Mouse (Mus musculus): ENCODE measurements around the gene Ppp1r10.

The Ppp1r10 gene

DNA sequence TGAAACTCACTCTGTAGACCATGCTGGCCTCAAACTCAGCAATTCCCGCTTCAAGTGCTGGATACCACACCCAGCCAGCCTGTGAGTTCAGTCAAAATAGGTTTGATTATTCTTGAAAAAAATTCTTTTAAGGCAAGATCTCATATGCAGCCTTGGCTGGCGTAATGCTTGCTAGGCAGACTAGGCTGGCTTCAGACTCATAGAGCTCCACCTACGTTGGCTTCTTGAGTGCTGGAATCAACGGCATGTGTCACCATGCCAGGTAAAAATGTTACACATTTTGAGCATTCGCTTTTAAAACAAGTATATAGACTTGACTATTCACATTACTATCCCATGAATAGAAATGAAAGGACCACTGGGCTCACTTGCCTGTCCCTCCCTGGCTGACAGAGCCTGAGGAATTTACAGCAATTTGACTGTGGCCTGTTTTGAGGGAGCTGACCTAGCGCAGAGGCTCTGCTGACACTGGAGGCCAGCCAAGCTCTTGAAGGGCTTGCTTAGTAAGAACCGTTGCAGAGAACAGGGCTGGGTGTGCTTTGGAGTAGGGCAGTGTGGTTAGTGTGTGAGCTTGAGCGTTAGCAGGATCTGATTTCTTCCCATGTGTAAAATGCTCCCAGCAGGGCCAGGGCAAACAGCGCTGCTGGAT lies 12.8 kb upstream of the Ppp1r10 start:
- DNase-seq (ENCODE audit: low read depth) = peak; percentile 89

DNA sequence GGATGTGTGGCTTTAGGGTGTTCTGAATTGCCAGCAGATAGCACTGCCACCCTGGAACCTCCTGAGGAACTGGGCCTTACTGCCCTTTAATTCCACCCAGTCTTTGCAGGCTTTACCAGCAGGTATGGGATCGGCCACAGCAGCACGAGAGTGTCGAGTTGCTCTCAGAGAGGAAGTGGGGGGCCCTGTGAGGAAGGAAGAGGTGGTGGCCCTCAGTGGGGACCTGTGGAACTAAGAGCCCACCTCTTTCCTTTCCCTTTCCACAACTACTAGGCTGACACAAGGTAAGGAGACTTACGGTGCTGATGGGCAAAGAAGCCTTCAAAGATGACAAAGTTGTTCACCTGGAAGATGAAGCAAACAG lies 12.3 kb upstream of the Ppp1r10 start:
- no peak for DNase-seq (ENCODE audit: low read depth)

DNA sequence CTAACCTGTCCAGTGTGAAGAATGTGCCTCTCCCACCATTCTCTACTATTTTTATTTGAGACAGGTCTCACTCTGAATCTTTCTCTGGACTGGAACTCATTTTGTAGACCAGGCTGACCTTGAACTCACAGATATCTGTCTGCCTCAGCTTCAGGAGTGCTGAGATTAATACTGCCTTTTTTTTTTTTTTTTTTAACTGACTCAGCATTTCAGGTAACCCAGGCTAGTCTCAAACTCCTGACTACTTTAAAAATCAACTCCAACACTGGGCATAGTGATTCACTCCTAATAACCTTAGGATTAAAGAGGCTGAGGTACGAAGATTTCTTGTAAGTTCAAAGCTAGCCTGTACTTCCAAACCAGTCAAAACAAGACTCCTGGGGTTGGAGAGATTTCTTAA lies 10.6 kb upstream of the Ppp1r10 start:
- DNase-seq (ENCODE audit: low read depth) = no peak

DNA sequence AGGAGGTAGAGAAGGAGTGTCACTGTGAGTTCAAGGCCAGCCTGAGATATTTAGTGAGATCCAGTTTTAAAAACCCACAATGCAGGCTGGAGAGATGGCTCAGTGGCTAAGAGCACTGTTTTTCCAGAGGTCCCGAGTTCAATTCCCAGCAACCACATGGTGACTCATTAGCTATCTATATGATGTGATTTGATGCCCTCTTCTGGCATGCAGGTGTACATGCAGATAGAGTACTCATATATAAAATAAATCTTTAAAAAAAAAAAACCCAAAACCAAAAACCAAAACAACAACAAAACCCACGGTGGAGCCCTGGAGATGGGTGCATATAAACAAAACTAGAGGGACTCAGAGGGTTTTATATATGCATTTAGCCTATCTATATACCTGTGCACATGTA lies 8.6 kb upstream of the Ppp1r10 start:
- DNase-seq (ENCODE audit: low read depth) = no peak

DNA sequence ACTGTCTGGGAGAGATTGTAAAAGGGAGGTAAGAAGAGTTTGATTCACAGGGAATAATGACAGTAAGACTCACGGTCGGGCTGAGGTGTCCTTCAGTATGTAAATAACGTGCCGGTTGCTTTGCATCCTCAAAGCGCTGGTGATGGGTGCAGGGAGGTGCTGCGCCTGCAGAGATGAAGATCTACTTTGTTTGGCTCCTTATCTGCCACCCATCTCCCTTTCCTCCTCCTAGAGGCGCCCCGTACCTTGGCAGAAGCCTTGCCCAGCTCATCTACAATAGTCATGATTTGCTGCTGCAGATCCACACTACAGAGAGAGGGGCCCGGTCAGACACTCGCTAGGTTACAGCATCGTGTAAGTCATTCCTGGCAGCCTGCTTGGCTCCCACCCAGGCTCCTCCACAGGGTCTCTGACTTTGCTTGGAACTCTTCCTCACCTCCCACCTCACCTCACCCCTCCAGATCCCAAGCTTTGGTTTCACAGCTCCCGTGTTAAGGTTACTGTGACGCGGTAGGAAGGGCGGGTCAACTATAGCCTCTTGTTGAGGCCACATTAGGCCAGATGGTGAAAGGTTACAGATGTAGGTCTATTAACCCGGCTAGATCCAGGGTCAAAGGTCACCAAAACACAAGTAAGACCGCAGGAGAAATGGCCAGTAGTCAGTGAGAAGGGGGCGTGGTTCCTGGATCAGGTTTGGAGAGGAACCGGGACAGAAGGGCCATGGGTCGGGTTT lies 6.9 kb upstream of the Ppp1r10 start:
- DNase-seq (ENCODE audit: low read depth) = no peak

DNA sequence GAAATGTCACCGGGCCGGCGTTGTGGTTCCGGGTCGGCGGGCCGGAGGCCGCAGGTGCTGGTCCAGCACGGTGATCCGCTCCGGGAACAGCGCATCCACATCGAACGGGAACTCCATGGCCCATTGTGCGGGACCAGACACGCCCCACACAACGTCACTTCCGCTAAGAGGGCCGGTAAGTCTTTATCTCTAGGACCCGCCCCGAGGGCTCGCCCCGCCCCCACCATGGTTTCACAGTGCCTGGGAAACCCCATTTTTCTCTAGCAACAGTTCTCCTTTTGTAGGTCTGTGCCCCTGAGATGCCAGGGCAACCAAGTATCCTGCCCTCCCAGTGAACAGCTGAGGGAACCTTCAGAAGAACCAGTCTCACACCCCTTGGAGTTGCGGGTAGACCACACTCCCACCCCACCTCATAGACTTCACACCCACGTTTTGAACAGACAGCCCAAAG lies 6.3 kb upstream of the Ppp1r10 start, which contains the start of gene Atat1:
Gene Atat1, minus strand, starts transcription at position 157 of the 451 bp plus-strand sequence.
- DNase-seq (ENCODE audit: low read depth) = peak; percentile 68

DNA sequence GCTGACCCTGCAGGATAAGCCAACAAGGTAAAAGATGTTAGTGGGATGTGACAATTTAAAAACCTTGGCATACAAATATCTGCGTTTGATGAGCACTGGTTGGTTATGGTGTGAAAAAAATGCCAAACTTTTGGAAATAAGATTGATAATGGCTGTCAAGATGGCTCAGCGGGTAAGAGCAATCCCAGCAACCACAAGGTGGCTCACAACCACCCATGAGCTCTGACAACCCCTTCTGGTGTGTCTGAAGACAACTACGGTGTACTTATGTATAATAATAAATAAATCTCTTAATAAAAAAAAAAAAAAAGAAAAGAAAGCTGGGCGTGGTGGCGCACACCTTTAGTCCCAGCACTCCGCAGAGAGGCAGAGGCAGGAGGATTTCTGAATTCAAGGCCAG lies 1.3 kb upstream of the Ppp1r10 start:
- no peak for DNase-seq (ENCODE audit: low read depth)

DNA sequence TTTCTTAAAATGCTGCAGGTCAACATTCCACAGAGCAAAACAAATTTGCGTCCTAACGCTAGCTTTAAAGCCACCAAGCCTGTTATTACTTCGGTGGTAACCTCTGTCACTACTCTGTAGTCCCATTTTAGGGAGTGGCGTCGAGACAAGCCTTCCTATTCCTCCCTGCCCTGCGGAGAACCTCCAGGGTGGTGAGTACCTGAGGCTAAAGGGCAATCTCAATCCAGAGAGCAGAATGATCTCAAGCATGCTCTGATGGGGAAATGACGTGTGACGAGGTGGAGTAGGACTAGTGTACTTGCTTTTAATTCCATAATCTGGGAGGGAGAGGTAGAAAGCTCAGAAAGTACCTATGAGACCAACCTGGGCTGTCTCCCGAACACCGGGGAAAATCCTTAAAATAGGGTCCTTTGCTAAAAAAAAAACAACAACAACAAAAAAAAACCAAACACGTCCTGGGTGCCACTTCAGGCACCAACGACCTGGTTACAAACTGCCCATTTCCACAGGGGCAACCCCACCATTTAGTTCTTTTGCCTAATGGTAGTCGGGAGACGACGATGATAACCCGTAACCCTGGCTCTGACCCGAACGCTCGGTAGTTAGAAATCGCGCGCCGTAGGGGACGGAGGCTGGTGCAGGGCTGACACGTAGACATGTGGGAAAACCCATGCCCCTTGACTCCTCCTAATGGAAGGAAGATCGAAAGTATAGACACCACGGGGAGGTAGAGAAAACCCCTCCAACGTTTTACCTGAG lies 517 bp upstream of the Ppp1r10 start:
- no peak for DNase-seq (ENCODE audit: low read depth)

DNA sequence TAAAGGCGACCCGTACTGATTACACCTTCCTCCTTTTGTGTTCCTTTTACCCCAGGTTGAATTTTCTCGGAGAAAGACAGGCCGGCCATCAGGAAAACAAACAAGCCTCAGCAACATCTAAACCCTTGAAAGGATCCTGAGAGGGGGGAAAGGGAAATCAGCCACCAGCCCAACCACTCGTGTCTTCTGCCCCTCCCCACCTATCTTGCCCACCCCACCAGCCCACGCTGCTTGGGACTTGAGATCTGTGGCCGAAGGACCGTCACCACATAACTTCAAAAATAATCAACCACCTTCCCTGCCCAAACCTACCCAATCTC lies 869 bp downstream of the Ppp1r10 start:
- no peak for DNase-seq (ENCODE audit: low read depth)

DNA sequence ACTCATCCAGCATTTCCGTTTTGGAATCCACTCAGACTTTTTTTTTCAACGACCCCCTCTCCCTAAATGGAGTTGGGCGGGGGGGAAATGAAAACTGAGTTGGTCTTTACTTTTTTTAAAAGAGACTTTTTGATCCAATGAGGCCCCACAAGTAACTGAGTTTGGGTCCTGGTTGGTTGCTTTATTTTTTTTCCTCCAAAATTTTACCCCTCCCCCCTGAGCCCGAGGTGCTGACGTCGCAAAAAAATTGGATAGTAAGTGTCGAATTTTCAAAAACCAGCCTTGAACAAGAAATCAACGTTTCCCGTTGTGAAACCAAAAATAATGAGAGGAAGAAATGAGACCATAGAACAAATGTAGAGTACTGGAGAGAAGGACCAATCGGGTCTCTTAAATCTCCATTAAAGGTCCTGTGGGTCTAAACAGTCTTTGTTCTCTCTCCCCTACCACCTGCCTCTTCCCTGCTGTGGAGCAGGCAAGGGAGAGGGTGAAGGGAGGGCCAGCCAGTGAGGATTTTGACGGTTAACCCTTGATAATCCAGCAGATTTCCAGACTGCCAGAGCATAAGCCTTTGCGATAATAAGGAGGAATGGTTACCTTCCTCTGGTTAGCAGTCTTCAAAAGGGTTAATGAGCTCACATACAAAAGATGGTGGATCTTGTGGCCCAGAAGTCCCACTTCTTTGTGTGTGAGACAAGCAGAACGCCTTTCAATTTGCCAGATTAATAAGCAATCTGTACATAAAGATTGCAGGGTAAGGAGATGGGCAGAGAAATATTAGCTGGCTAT lies 1.4 kb downstream of the Ppp1r10 start:
- no peak for DNase-seq (ENCODE audit: low read depth)

DNA sequence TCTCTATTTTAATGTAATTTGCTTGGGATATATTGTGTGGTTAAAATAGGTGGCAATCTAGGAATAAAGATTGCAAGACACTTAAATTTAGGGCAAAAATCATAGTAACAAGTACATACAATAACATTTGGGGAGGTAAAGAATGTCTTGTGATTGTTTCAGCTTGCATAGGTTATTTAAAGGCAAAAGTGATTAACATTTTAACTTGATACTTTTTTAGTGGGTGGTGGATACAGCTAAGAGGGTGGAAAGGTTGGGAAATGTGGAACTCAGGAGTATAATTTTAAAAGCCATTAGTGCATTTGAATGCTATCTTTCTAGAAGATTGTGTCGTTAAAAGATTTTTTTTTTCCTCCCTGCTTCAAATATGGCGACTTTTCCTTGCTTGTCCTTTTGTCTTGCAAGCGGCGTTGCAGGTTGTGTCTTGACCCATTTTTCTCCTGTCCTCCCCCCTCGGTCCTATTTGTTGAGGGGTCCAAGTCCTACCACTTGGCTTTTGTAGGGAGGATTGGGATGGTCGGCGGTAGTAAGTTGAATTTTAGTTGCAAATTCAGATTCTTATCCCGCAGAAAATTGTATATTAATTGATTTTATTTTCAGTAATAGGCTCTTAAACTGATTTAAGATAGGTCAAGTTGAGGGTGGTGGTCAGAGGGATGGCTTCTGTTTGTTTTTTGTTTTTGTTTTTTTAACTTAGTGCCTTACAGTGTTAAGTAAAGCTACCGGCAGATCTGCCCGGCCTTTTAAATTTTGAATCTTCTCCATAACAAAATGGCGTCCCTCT lies 2.2 kb downstream of the Ppp1r10 start:
- no peak for DNase-seq (ENCODE audit: low read depth)

DNA sequence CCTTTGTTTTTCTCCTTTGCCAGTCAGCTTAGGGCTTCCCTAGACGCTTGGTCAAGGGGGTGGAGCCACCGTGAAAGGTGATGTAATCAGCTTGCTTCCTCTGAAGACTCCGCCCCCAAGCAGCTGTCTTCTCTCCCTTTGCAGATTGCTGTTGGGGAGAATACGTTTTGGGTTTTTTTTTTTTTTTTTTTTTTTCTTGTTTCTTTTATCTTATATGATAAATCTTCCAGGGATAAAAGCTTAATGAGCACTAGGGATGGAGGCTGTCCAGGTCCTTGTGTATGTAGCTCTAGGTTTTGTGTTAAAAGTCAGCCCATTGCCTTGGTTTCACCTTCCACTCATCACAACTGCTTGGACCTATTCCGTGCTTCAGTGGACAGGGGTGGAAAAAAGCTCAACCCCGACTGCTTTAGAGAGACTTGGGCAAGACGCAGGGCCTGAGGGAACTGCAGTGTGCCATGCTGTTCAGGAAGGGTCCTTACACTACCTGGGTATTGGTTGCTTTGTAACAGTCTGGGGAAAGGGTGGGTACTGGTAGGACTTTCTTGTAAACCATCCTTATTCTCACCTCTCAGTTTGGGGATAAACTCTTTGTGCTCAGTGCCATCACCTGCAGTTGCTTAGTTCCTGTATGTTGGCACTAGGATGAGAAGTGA lies 3.0 kb downstream of the Ppp1r10 start:
- DNase-seq (ENCODE audit: low read depth) = peak; percentile 95

DNA sequence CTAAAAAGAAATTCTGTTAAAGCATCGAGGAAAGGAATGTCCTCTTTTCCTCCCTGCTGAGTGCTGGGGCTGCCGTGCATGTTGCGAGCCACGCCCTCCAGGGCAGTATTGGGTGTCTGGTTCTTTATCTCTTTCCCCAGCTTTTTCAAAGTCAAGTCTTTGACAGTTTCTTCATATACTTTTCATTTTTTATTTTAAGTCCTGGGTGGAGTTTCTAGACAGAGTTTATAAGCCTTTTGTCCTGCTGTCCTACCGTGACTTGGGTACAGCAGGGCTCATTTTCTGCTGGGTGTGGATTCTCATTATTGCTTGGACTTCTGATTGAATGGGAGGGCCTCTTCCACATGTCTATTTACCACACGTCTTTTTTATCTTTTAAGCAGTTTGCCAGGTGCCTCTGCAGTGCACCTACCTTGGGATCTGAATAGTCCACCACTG lies 3.6 kb downstream of the Ppp1r10 start:
- no peak for DNase-seq (ENCODE audit: low read depth)

DNA sequence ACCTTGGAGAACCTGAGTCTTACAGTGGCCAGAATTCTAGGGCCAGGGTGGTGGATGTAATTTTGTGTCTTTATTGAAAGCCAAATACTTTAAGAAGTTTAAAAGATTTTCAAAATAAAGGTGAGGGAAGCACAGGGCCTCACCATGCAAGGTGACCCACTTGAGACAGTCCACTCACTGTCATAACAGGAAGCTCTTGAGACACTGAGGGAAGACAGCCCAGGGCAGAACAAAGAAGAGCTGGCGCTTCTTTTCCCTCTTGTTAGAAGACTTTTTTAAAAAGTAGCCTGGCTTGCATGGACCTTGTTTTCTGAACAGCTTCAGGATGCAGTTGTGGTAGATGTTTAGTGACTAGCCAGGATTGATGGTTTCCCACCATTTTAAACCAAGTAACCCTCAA lies 4.2 kb downstream of the Ppp1r10 start:
- no peak for DNase-seq (ENCODE audit: low read depth)

DNA sequence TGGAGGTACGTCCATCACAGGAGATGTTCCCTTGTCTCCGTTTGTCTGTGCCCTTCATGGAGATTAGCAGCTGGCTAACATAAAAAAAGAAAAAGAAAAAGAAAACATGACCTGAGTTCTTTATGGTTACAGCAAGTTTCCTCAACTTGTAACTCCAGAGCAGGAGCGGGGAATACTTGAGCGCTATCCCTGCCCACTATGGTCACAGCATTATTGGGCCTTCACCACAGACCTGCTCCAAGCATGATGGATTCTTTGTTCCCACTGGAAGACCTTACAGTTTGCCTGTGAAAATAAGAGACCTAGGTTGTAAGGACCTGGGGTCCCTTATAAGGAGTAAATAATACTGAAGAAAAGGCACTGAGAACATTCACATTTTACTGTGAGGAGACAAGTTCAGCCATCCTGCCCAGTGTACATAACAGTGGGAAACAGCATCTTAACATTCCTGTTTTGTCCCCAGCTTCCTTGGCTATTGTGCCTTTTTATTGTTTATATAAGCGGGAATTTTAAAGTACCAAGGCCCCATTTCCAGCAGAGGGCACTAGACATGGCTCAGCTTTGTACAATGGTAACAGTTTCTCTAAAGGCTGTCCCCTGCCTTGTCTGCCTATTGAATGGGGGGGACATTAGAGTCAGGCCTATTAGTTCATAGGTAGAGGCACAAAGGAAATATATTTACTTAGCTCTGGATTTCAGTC lies 4.8 kb downstream of the Ppp1r10 start:
- DNase-seq (ENCODE audit: low read depth) = no peak

DNA sequence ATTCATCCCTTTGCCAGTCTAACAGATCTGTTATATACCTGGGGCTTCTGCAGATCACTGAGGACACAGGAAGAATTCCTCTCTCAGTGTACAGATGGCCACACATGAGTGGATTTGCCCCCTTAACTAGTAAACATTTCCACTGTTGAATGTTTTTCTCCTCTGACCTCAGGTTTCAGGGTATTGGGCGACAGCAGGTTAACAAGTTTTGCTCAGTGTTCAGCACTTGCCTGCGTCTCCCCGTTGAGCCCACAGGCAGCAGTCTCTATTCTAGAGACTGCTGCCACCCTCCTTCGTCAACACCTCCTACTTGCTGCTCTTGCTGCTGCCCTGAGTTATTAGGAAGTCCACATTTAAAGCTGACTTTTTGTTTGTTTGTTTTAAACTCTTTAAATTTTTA lies 5.5 kb downstream of the Ppp1r10 start:
- DNase-seq (ENCODE audit: low read depth) = no peak

DNA sequence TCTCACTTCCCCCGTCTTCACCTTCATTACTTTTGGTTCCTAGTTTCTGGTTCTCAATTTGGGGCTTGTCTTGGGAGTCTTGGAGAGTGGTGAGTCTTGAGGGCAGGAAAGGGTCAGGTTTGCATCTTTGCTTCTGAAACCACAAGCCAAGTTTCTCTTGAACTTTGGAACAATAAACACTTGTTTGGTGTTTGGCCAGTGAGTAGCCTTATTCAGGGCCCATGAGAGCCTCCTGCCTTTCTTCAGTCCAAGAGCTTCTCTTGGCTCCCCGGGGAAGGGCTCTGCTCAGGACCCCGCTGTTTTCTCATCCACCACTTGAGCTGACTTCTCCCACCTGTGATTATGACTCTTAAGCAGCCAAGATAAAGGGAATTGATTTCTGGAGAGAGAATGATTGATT lies 6.3 kb downstream of the Ppp1r10 start:
- DNase-seq (ENCODE audit: low read depth) = no peak

DNA sequence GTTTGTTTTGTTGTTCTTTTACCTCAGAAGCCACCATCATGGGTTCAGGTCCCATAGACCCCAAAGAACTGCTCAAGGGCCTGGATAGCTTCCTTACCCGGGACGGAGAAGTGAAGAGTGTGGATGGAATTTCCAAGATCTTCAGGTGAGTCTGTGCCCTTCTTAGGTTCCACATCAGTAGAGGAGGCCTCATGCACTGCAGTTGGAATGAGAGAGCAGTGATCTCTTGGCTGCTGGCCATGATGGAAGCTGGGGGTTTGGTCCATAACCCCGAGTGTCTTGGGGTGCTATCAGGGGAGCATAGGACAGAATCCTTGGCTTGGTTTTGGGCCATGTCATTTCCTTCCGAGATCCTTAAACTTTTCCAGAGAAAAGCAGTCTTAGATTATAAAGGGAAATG lies 7.0 kb downstream of the Ppp1r10 start:
- DNase-seq (ENCODE audit: low read depth) = no peak

DNA sequence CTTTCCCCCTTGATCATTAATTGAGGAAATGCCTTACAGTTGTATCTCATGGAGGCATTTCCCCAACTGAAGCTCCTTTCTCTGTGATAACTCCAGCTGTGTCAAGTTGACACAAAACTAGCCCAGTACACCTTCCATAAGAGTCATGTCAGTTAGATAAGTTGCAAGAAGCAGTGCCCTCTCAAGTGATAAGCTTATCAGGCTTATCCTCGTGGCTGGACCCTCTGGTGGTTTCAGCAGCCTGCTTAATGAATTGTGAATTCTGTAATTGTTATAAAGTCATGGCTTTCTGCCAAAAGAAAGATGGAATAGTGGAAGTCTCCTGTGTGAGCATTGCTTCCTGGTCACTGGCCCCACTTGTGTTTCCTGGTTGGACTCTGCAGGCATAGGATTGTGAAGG lies 11.2 kb downstream of the Ppp1r10 start:
- DNase-seq (ENCODE audit: low read depth) = no peak

DNA sequence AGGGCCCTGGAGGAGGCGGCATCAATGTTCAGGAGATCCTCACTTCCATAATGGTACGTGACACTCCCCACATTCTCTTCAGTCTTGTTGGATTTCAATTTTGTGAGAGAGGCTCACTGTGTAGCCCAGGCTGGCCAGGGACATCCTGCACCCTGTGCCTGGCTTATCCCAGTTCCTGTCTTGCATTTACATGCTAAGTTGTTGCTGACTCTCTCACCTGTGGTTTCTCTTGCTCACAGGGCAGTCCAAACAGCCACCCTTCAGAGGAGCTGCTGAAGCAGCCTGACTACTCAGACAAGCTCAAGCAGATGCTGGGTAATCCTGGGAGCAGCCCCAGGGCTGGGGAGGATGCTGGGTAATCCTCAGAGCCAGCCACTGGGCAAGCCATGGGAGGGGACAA lies 13.3 kb downstream of the Ppp1r10 start:
- DNase-seq (ENCODE audit: low read depth) = no peak
